Mouse (Mus musculus): Measurements from ENCODE around the gene Rpl37. TPM values are rescaled to one million over a fixed set of nuclear protein-coding genes. Genes with fewer than 3 reads are reported as not detected.

The Rpl37 gene
- total RNA-seq (2023): 1,168 TPM

GRCm38 (mm10) chr15:5116270-5117030 is at the start of gene Rpl37:
Rpl37 (plus strand) TSS chr15:5116645.

GRCm38 (mm10) chr15:5107686-5108654 is 8.5 kb upstream of the Rpl37 start, which contains the start of gene Card6:
Card6 (minus strand) TSS chr15:5108539.

GRCm38 (mm10) chr15:5143361-5144020 is 27.0 kb downstream of the Rpl37 start, which contains the start of gene Prkaa1:
Prkaa1 (plus strand) TSS chr15:5143861.

Other genes with a start within 250 kb of the Rpl37 start
- not detected for gene Mroh2b, start 217.9 kb upstream of the Rpl37 start, total RNA-seq (2023)
- gene C7, start 52.9 kb upstream of the Rpl37 start, total RNA-seq (2023): not detected
- 88.0 TPM for gene Card6, start 8.1 kb upstream of the Rpl37 start, total RNA-seq (2023)
- gene Prkaa1, start 27.2 kb downstream of the Rpl37 start, total RNA-seq (2023): 25.7 TPM
- gene Ttc33, start 68.9 kb downstream of the Rpl37 start, total RNA-seq (2023): 27.5 TPM
- 52.4 TPM for gene Ptger4, start 127.5 kb downstream of the Rpl37 start, total RNA-seq (2023)

Data from CD8-positive naive resting alpha-beta T cell, adult 57 days (primary cell).